Mouse (Mus musculus): ENCODE data around the gene Zfp429. TPM values are rescaled to one million over a fixed set of nuclear protein-coding genes. Genes with fewer than 3 reads are reported as not detected.
"Not testable (repeated sequence)": the region's sequence is repeated elsewhere in the genome, so short reads cannot be mapped to it uniquely, and the experiment has no call there.

The Zfp429 gene
- 4.3 and 10.1 TPM in 2 replicates for total RNA-seq (2012; rRNA removed)

DNA sequence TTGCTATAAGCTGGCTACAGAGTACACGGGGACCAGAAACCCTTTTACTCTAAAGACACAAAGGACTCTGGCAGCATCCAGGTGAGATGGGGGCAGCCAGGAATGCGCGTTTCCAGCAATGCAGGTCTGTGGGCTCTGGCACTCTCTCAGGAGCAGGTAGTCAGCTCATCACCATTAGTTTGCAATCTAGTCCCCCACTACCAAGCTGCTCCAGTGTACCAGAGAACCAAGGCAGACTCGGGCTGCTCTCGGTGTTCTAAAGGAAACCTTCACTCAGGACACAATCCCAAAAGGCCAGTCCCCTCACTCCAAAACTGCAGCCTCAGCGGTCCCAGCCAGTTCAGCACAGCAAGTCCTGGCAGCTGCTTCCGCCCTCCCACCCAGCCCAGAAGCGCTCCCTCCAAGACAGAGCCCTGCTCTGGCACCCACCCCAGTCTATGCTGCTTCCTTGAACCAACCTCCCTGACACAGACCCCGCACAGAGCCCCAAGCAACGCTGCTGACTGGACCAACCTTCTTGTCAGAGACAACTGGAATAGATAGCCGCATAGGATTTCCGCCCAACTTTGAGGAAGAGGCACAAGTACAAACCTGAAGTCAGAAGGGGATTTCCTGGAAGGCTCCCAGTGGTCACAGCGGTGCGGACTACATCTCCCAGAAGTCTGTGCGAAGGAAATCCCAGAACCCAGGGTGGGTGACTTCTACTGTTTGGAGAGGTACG, at the start of gene Zfp429:
TSS of gene Zfp429 (minus strand) at position 637 of the 721 bp plus-strand sequence.
- peak within 1 kb of the TSS; percentile 26 to 53 for H3K4me3 ChIP-seq (ENCODE audit: insufficient read depth in 1 of 2, low read depth in 1 of 2, low read length in 2 of 2, poor library complexity in 1 of 2, severe bottlenecking in 1 of 2)
- DNase-seq (ENCODE audit: low read depth, low spot score); H3K4me1 ChIP-seq (ENCODE audit: control insufficient read depth in 2 of 2, insufficient read depth in 2 of 2, low read length in 2 of 2, poor library complexity in 1 of 2); H3K9me3 ChIP-seq (ENCODE audit: control insufficient read depth, insufficient read depth, low read depth, low read length); H3K27ac ChIP-seq (ENCODE audit: insufficient read depth, low read depth, low read length, poor library complexity, severe bottlenecking); H3K36me3 ChIP-seq (ENCODE audit: control insufficient read depth, insufficient read depth, low read length, poor library complexity, severe bottlenecking); H3K9ac ChIP-seq (ENCODE audit: insufficient read depth, low read depth, low read length, poor library complexity, severe bottlenecking): not testable (repeated sequence)
- in situ Hi-C loops (cut with MboI; ENCODE audit: low sequenced_read_pairs in 2 of 2, unreplicated experiment in 2 of 2) = loop anchor here in 1 of 2 experiments (25.0 kb wide), 1 partner anchor 237 kb away; the partner anchor contains the start of gene Rsl1
- peak; percentile 74; the same call in 1 of the 2 replicates for TF ChIP-seq HCFC1 (IDR thresholded peaks at IDR 0.05; ENCODE audit: borderline replicate concordance, insufficient read depth, low read length)

DNA sequence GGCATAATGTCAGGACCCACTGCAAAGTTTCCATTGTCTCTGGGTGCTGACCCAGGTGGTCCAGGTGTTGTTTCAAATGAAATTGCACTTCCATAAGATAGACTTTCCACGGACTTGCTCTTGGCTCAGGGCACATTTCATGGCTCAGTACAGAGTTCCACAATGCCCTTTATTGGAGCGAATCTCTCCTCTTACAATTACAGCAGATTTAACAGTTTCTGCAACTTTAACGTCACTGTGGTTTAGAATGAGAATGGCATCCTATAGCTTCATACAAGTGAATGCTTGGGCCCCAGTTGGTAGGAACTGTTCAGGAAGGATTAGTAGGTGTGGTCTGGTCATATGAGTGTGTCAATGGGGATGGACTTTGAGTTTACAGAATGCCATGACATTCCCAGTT, 37.5 kb upstream of the Zfp429 start:
- H3K4me3 ChIP-seq (ENCODE audit: insufficient read depth in 1 of 2, low read depth in 1 of 2, low read length in 2 of 2, poor library complexity in 1 of 2, severe bottlenecking in 1 of 2); in situ Hi-C loops (cut with MboI; ENCODE audit: low sequenced_read_pairs in 2 of 2, unreplicated experiment in 2 of 2); H3K27ac ChIP-seq (ENCODE audit: insufficient read depth, low read depth, low read length, poor library complexity, severe bottlenecking); H3K9me3 ChIP-seq (ENCODE audit: control insufficient read depth, insufficient read depth, low read depth, low read length); DNase-seq (ENCODE audit: low read depth, low spot score); H3K36me3 ChIP-seq (ENCODE audit: control insufficient read depth, insufficient read depth, low read length, poor library complexity, severe bottlenecking); H3K4me1 ChIP-seq (ENCODE audit: control insufficient read depth in 2 of 2, insufficient read depth in 2 of 2, low read length in 2 of 2, poor library complexity in 1 of 2); H3K9ac ChIP-seq (ENCODE audit: insufficient read depth, low read depth, low read length, poor library complexity, severe bottlenecking): not testable (repeated sequence)

DNA sequence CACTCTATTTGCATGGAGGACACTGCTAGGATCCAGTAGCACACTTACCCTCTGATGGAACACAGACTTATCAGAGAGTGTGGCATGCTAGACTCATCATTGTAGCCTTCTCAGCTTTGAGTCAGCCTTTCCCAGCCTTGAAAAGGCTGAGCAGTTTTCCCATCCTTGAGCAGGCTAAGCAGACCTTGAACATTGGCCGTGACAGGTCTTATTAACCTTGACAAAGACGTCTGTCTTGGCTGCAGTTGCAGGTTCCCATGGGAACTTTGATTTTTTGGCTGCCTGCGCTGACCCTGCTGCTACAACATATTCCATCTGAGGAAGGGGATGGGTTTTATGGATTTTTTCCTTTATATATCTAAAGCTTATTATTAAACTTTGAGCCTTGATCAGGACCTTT, 28.5 kb upstream of the Zfp429 start:
- in situ Hi-C loops (cut with MboI; ENCODE audit: low sequenced_read_pairs in 2 of 2, unreplicated experiment in 2 of 2) = no loop called here
- no peaks in the 10 kb centered on the region for H3K9me3 ChIP-seq (ENCODE audit: control insufficient read depth, insufficient read depth, low read depth, low read length)
- H3K36me3 ChIP-seq (ENCODE audit: control insufficient read depth, insufficient read depth, low read length, poor library complexity, severe bottlenecking) = no peaks in the 10 kb centered on the region
- H3K4me3 ChIP-seq (ENCODE audit: insufficient read depth in 1 of 2, low read depth in 1 of 2, low read length in 2 of 2, poor library complexity in 1 of 2, severe bottlenecking in 1 of 2) = peak overlapping the region; percentile 8 to 22; a peak in 2 of 4 replicates
- TF ChIP-seq ZNF384 (IDR thresholded peaks at IDR 0.05; ENCODE audit: low read depth, low read length) (no peak), HCFC1 (IDR thresholded peaks at IDR 0.05; ENCODE audit: borderline replicate concordance, insufficient read depth, low read length) (no peak), MAFK (IDR thresholded peaks at IDR 0.05; ENCODE audit: insufficient read depth, low read depth, low read length) (no peak), ZC3H11A (IDR thresholded peaks at IDR 0.05; ENCODE audit: borderline replicate concordance, low read depth, low read length) (no peak), CHD2 (IDR thresholded peaks at IDR 0.05; ENCODE audit: low read depth, low read length) (no peak)
- peak overlapping the region; percentile 30; the same call in 1 of the 2 replicates for H3K9ac ChIP-seq (ENCODE audit: insufficient read depth, low read depth, low read length, poor library complexity, severe bottlenecking)
- peak overlapping the region; percentile 53; the same call in 1 of the 2 replicates for H3K27ac ChIP-seq (ENCODE audit: insufficient read depth, low read depth, low read length, poor library complexity, severe bottlenecking)
- peaks cover 5 to 13% of the 10 kb centered on the region in 2 experiments; a peak in 2 of 4 replicates for H3K4me1 ChIP-seq (ENCODE audit: control insufficient read depth in 2 of 2, insufficient read depth in 2 of 2, low read length in 2 of 2, poor library complexity in 1 of 2)
- DNase-seq (ENCODE audit: low read depth, low spot score) = no peak

DNA sequence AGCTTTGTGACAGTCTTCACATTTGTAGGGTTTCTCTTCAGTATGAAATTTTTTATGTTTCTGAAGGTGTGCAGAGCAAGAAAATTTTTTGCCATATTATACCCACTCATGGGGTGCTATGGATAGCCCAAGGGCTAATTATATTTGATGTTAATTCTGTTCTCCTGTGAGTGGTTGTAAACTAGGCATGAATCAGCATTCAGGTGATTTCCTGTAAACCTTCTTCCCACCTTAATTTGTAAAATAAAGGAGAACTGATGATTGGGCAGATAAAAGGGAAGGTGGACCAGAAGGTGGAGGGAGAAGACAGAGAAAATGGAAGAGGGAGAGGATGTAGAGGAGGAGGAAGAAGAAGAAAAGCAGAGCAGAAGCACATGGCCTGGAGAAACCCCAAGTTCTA, 26.1 kb upstream of the Zfp429 start:
- H3K9ac ChIP-seq (ENCODE audit: insufficient read depth, low read depth, low read length, poor library complexity, severe bottlenecking); H3K9me3 ChIP-seq (ENCODE audit: control insufficient read depth, insufficient read depth, low read depth, low read length); H3K36me3 ChIP-seq (ENCODE audit: control insufficient read depth, insufficient read depth, low read length, poor library complexity, severe bottlenecking); DNase-seq (ENCODE audit: low read depth, low spot score); in situ Hi-C loops (cut with MboI; ENCODE audit: low sequenced_read_pairs in 2 of 2, unreplicated experiment in 2 of 2); H3K4me3 ChIP-seq (ENCODE audit: insufficient read depth in 1 of 2, low read depth in 1 of 2, low read length in 2 of 2, poor library complexity in 1 of 2, severe bottlenecking in 1 of 2): not testable (repeated sequence)
- Histone ChIP-seq H3K27ac (ENCODE audit: insufficient read depth, low read depth, low read length, poor library complexity, severe bottlenecking) (peak overlapping the region; percentile 56; the same call in 1 of the 2 replicates), H3K4me1 (ENCODE audit: control insufficient read depth in 2 of 2, insufficient read depth in 2 of 2, low read length in 2 of 2, poor library complexity in 1 of 2) (peaks cover 10 to 17% of the 10 kb centered on the region in 2 experiments; a peak in 3 of 4 replicates)
- peak; percentile 72 for TF ChIP-seq MAFK (IDR thresholded peaks at IDR 0.05; ENCODE audit: insufficient read depth, low read depth, low read length)

DNA sequence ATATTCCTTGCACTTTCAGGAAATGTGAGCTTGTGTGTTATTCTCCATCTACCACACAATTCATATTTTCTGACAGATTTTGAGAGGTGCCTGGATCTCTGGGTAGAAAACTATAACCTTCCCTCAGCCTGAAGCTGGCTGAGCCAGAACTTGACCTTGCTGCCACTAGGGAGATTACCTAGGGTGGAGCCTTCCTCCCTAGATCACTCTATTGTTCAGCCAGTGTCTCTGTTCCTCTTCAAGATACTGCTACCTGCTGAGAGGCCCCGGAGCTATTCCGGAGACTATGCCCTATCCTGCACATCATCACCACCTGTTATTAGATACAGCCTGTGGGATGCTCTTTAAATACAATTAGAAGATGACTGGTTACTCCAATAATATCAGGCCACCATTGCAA, 22.9 kb upstream of the Zfp429 start:
- H3K27ac ChIP-seq (ENCODE audit: insufficient read depth, low read depth, low read length, poor library complexity, severe bottlenecking) = peak overlapping the region; percentile 8; the same call in 1 of the 2 replicates
- DNase-seq (ENCODE audit: low read depth, low spot score); H3K36me3 ChIP-seq (ENCODE audit: control insufficient read depth, insufficient read depth, low read length, poor library complexity, severe bottlenecking): not testable (repeated sequence)

More for the DNA sequence above, 22.9 kb upstream of the Zfp429 start:
- H3K9me3 ChIP-seq (ENCODE audit: control insufficient read depth, insufficient read depth, low read depth, low read length); H3K9ac ChIP-seq (ENCODE audit: insufficient read depth, low read depth, low read length, poor library complexity, severe bottlenecking); H3K4me3 ChIP-seq (ENCODE audit: insufficient read depth in 1 of 2, low read depth in 1 of 2, low read length in 2 of 2, poor library complexity in 1 of 2, severe bottlenecking in 1 of 2); in situ Hi-C loops (cut with MboI; ENCODE audit: low sequenced_read_pairs in 2 of 2, unreplicated experiment in 2 of 2): not testable (repeated sequence)
- peaks cover 7 to 12% of the 10 kb centered on the region in 2 experiments for H3K4me1 ChIP-seq (ENCODE audit: control insufficient read depth in 2 of 2, insufficient read depth in 2 of 2, low read length in 2 of 2, poor library complexity in 1 of 2)

Data from ES-E14 (cell line).